Mouse (Mus musculus) limb, embryonic 14.5 days (tissue): ENCODE measurements around the gene Padi2. TPM values are rescaled to one million over a fixed set of nuclear protein-coding genes. Genes with fewer than 3 reads are reported as not detected.

Experiments
- ATAC-seq: fragments of 200-750 bp; cut with Nextera tagmentation; 2 replicates; pipeline ENCODE4 v1.8.0; 2017; ENCODE audit warnings: low read depth, moderate number of reproducible peaks, moderate TSS enrichment; ENCODE audit not compliant: low FRiP score
- DNase-seq: peaks from one replicate; pipeline ENCODE4 v3.0.0-alpha.2; 2015; ENCODE audit warnings: low spot score
- H3K27ac ChIP-seq: fragments of 300-500 bp; sonication (generic); replicated peaks from 2 replicates; pipeline ENCODE4 v1.5.1; 2014; ENCODE audit warnings: low read depth, mild to moderate bottlenecking, low read length, moderate library complexity, mixed read lengths
- H3K27me3 ChIP-seq: fragments of 300-500 bp; sonication (generic); 2 replicates; pipeline ENCODE4 v1.6.1; 2014; ENCODE audit warnings: low read length, mixed read lengths; ENCODE audit not compliant: control insufficient read depth, insufficient read depth
- H3K36me3 ChIP-seq: fragments of 300-500 bp; sonication (generic); 2 replicates; pipeline ENCODE4 v1.6.1; 2014; ENCODE audit warnings: mild to moderate bottlenecking, low read length, moderate library complexity, mixed read lengths; ENCODE audit not compliant: control insufficient read depth, insufficient read depth
- H3K4me1 ChIP-seq: fragments of 300-500 bp; sonication (generic); 2 replicates; pipeline ENCODE4 v1.6.1; 2014; ENCODE audit warnings: antibody characterized with exemption, low read length, mixed read lengths; ENCODE audit not compliant: control insufficient read depth, insufficient read depth
- H3K4me2 ChIP-seq: fragments of 300-500 bp; sonication (generic); replicated peaks from 2 replicates; pipeline ENCODE4 v1.6.1; 2014; ENCODE audit warnings: low read depth, mild to moderate bottlenecking, low read length, moderate library complexity; ENCODE audit not compliant: severe bottlenecking
- H3K4me3 ChIP-seq: fragments of 300-500 bp; sonication (generic); replicated peaks from 2 replicates; pipeline ENCODE4 v1.5.1; 2014; ENCODE audit warnings: low read length
- H3K9ac ChIP-seq: fragments of 300-500 bp; sonication (generic); 2 replicates; pipeline ENCODE4 v1.6.1; 2014; ENCODE audit warnings: mild to moderate bottlenecking, low read depth, low read length, moderate library complexity; ENCODE audit not compliant: severe bottlenecking
- H3K9me3 ChIP-seq: fragments of 300-500 bp; sonication (generic); 2 replicates; pipeline ENCODE4 v1.6.1; 2016; ENCODE audit warnings: low read length; ENCODE audit not compliant: control insufficient read depth
- POLR2A ChIP-seq: fragments of 200-500 bp; IDR thresholded peaks from 2 replicates; pipeline ENCODE4 v1.8.0; 2012; ENCODE audit warnings: inconsistent platforms, mild to moderate bottlenecking, moderate library complexity, borderline replicate concordance; ENCODE audit not compliant: insufficient read depth, insufficient read length; ENCODE audit errors: extremely low read depth
- whole genome bisulfite sequencing: fragments of 180-500 bp; shearing (Covaris S2); extraction: QIAGEN DNeasy Blood & Tissue Kit; methylation state at CpG from one replicate; pipeline ENCODE4 v1.1.7; 2014; 5-methylcytosine and 5-hydroxymethylcytosine counted together
- polyA plus RNA-seq, 2 experiments: library from polyadenylated mRNA; depleted of rRNA in 1 of 2; stranded (reverse) in 1 of 2; unstranded in 1 of 2; fragments of >200 nt; fragmentation: Nextera tagmentation in 1 of 2; extraction: Ambion mirVana in 1 of 2; gene quantifications; 2 replicates each; pipeline versions ENCODE4 v1.2.1 to v1.2.3; 2012 to 2014

Padi2 gene
- polyA plus RNA-seq, 2 experiments, result 1.3 to 1.9 TPM

DNA sequence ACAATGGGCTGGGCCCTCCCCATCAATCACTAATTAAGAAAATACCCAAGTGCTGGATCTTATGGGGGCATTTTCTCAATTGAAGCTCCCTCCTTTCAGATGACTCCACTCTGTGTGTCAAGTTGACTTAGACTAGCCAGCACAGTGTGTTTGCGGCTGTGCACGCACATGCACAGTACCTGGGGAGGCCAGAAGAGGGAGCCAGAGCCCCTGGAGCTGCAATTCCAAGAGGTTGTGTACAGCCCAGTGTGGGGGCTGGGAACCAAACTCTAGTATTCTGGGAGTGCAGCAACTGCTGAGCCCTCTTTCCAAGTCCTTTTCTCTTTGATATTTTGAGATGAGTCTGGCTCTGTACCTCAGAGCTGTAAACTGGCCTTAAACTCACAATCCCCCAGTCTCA is 75.5 kb downstream of the Padi2 start:
- Histone ChIP-seq H3K4me2 (no peak overlapping the region), H3K27me3 (no peaks in the 10 kb centered on the region), H3K9ac (no peak overlapping the region), H3K9me3 (peaks cover 5% of the 10 kb centered on the region; the same call in 1 of the 2 replicates), H3K4me3 (no peak overlapping the region), H3K36me3 (peaks cover 29% of the 10 kb centered on the region), H3K27ac (no peak overlapping the region), H3K4me1 (peaks cover 6% of the 10 kb centered on the region; the same call in 1 of the 2 replicates)
- no peak for ATAC-seq
- TF ChIP-seq POLR2A, result no peak
- no peak for DNase-seq
- 95% methylated on average over 2 of the region's 2 CpGs for WGBS

DNA sequence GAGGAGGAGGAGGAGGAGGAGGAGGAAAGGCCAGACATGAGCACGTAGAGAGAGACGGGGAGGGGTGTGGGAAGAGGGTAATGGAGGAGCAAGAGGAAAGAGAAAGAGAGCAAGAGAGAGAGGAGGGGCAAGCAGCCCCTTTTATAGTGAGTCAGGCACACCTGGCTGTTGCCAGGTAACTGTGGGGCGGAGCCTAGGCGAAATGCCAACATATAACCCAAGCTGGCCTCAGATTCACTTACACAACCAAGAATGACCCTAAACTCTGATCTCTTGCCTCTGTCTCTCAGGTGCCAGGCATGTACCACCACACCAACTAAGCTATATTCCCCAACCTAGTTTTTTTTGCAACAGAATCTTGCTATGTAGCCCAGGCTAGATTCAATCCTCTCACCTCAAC is 76.7 kb downstream of the Padi2 start:
- peaks cover 5% of the 10 kb centered on the region; the same call in 1 of the 2 replicates for H3K9me3 ChIP-seq
- no peak overlapping the region for H3K9ac ChIP-seq
- peaks cover 18% of the 10 kb centered on the region for H3K36me3 ChIP-seq
- H3K4me3 ChIP-seq, result no peak overlapping the region
- no peak overlapping the region; the same call in 1 of the 2 replicates for H3K27ac ChIP-seq
- no peaks in the 10 kb centered on the region for H3K27me3 ChIP-seq
- H3K4me2 ChIP-seq, result no peak overlapping the region
- TF ChIP-seq POLR2A, result no peak
- 59% methylated on average over 4 of the region's 4 CpGs for WGBS
- DNase-seq (no peak), ATAC-seq (no peak)
- peaks cover 15% of the 10 kb centered on the region for H3K4me1 ChIP-seq

DNA sequence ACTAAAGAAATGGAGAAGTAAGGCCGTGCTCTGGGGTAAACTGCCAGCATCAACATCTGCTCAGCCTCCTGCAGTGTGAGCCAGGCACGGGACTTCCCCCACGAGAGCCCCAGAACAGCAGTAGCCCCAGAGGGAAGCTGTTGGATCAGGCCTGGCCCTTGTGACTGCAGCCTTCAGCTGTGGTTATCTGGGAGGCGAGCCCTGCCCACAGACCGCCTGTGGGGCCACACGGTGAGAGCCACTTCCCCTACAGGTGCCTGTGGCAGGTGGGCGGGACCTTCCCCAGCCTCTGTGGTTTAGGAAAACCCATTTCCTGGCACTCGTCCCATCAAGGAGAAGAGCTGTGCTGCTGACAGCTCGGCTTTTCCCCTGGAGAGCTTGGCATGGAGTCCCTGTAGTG is 77.3 kb downstream of the Padi2 start:
- no peak for TF ChIP-seq POLR2A
- no peaks in the 10 kb centered on the region for H3K27me3 ChIP-seq
- WGBS, result 9% methylated on average over 9 of the region's 9 CpGs
- H3K36me3 ChIP-seq, result peaks cover 13% of the 10 kb centered on the region
- peaks cover 5% of the 10 kb centered on the region; the same call in 1 of the 2 replicates for H3K9me3 ChIP-seq
- peak overlapping the region; percentile 43; the same call in 1 of the 2 replicates for H3K27ac ChIP-seq
- DNase-seq (peak; percentile 61), ATAC-seq (no peak)
- H3K4me1 ChIP-seq, result peaks cover 15% of the 10 kb centered on the region
- no peak overlapping the region for H3K4me3 ChIP-seq
- no peak overlapping the region for H3K9ac ChIP-seq
- H3K4me2 ChIP-seq, result no peak overlapping the region

DNA sequence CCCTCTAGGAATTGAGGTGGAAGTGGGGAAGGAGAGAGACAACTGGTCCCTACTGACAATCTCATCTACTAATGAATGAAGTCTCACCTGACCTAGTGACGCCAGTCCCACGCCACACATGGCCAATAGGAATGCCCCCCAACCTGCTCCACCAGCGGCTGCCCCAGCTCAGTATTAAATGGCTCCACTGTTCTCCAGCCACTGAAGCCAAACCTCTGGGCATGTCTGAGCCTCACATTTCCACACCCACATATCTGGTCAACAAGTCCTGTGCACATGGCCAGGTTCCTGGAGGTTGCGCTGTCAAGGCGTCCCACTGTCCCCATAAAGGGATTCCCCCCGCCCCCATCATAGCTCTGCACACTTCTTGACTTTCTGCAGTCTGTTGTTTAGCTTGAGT is 78.4 kb downstream of the Padi2 start:
- no peak overlapping the region for H3K9ac ChIP-seq
- no peak overlapping the region for H3K4me2 ChIP-seq
- peaks cover 15% of the 10 kb centered on the region for H3K4me1 ChIP-seq
- peaks cover 4% of the 10 kb centered on the region for H3K36me3 ChIP-seq
- H3K27me3 ChIP-seq, result no peaks in the 10 kb centered on the region
- DNase-seq, result no peak
- TF ChIP-seq POLR2A, result no peak
- H3K4me3 ChIP-seq, result no peak overlapping the region
- H3K9me3 ChIP-seq, result peaks cover 5% of the 10 kb centered on the region; the same call in 1 of the 2 replicates
- H3K27ac ChIP-seq, result no peak overlapping the region
- WGBS, result 71% methylated on average over 6 of the region's 6 CpGs
- no peak for ATAC-seq

DNA sequence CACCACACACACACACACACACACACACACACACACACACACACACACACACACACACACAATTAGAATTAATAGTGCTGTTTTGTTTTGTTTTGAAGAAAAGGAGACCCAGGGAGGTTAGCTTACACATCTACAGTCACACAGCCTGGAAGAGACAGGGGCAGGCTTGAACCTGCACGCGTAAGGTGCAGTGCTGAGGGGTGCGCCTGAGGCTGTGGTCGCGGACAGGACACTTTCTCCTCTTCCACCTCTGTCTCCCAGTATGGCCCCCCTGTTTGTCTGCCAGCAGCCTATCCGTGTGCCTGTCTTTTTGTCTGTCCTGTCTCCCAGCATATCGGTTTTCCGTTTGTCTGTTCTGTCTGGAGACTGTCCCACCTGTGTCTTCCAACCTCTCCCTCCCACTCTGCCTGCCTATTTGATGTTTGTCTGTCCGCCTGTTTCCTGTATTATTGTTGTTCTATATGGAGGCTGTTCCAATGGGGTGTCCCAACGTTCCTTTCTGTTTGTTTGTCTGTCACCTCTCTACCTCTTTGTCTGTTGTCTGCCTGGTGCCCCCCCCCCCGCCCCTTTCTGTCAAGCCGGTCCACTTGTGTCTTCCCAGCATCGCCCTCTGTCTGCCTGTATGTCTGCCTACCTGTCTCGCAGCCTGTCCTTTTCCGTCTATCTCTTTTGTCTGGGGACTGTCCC is 80.0 kb downstream of the Padi2 start:
- Histone ChIP-seq H3K9me3 (peaks cover 5% of the 10 kb centered on the region; the same call in 1 of the 2 replicates), H3K36me3 (no peaks in the 10 kb centered on the region), H3K9ac (peak overlapping the region; percentile 78), H3K4me3 (peak overlapping the region; percentile 86), H3K27ac (no peak overlapping the region), H3K4me1 (peaks cover 15% of the 10 kb centered on the region), H3K4me2 (peak overlapping the region; percentile 82), H3K27me3 (no peaks in the 10 kb centered on the region)
- DNase-seq (no peak), ATAC-seq (no peak)
- 36% methylated on average over 15 of the region's 15 CpGs for WGBS
- TF ChIP-seq POLR2A, result no peak
